Mouse (Mus musculus) erythroblast, embryonic 14.5 days (primary cell): ENCODE results near the gene Glg1.

ENCODE experiments used
- GATA1 ChIP-seq: IDR thresholded peaks from 2 replicates; pipeline ENCODE4 v1.6.1; 2012; ENCODE audit warnings: low read length, inconsistent platforms, mixed read lengths
- TAL1 ChIP-seq: IDR thresholded peaks from 3 replicates; pipeline ENCODE4 v1.6.1; 2012; ENCODE audit warnings: low read length, inconsistent platforms, mixed read lengths

DNA sequence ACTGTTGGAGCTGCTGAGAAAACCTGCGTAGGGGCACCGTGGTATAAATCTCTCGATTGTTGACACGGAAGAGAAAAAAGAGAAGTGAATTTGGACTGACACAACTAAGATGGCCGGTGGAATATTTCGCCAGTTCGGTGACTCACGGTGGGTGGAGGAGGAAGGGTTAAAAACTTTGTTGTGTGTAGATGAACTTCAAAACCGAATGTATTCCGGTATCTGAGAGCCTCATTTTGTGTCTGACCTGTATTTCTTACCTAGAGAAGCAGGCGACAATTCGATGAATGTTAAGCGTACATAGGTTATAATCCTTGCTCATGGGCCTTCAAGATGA, 359 bp upstream of the Glg1 start:
- TF ChIP-seq GATA1, result no peak
- TF ChIP-seq TAL1, result no peak
